Mouse (Mus musculus) inflammation-experienced regulatory T-cells, adult 6 months (primary cell): ENCODE results near the gene Mrpl52. TPM values are rescaled to one million over a fixed set of nuclear protein-coding genes. Genes with fewer than 3 reads are reported as not detected.

Source experiments
- ATAC-seq: one replicate; pipeline ENCODE4 v1.8.0; 2017
- polyA plus RNA-seq, 3 experiments: library from polyadenylated mRNA; unstranded; fragments of 100-300 nt; shearing (Covaris generic); gene quantifications; one replicate each; pipeline ENCODE4 v1.2.1; 2017

Mrpl52 gene
- polyA plus RNA-seq, result 100 to 1,000 TPM; 253 to 303 (median 292) TPM

DNA sequence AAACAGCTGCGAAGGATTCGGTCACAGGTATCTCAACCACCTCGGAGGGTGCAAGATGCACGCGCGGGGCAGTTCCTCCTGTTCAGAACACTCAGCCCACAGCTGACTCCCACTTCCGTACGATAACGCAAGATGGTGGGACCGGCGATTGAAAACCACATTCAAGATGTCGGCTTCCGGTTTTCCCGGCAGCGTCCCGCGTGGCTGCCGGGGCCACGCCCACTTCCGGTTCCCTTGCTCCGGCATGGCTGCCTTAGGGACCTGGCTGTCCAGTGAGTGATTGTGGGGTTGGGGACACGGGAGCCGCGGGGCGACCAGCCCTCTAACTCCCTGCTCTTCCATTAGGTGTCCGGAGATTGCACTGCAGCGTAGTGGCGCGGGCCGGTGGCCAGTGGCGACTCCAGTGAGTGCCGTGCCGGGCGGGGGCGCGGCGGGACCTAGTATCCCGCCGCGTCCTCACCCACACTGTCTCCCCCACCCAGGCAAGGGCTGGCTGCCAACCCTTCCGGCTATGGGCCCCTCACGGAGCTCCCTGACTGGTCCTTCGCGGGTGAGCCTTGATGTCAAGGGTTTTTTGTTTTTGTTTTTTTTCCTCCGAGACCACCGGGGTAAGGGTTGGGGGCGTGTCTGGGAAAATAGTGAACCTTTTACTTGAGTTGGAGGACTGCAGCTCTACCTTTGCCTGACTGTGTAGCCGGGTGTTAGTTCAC is at the start of gene Mrpl52:
TSS of gene Mrpl52 (plus strand) at position 221 of the 710 bp plus-strand sequence.
- peak; percentile 83 for ATAC-seq

DNA sequence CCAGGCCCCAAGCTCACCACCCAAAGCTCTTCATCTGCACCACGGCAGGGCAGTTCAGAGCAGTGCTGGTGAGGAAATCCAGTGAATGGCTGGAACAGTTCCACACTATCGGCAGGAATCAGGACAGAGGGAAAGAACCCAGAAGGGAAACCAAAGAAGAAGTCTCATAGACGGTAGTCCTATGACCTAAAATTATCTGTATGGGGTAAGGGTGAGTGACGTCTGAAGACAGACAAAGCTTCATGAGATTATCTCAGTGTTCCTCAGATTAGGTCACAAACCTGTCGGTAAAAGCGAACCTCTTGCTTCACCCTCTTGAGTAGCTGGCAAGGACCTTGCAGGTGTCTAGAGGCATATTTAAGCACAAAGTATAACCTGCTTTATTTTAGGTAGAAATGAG is 49.5 kb upstream of the Mrpl52 start:
- ATAC-seq, result no peak

GRCm38 (mm10) chr14:54379571-54379970 is 47.1 kb upstream of the Mrpl52 start:
- ATAC-seq, result no peak

- ATAC-seq, result no peak
Observed at GRCm38 (mm10) chr14:54380616-54381015, 46.1 kb upstream of the Mrpl52 start.

DNA sequence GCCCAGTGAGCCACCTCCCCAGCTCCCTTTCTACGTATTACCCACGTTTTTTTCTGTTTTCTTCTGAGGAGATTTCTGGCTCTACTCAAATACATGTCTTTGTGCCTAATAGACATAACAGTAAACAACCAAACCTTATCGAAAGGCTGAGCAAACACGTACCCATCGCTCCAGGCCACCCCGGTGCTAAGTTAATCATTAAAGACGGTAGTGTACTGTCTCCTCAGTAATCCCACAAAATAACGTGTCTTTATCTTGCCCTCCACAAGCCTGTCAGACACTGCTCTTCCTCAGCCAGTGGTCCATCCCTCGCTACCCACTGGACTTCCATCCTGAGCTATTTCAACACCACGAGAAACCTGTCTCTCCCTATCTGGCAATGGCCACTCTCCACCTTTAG is 44.9 kb upstream of the Mrpl52 start:
- no peak for ATAC-seq

DNA sequence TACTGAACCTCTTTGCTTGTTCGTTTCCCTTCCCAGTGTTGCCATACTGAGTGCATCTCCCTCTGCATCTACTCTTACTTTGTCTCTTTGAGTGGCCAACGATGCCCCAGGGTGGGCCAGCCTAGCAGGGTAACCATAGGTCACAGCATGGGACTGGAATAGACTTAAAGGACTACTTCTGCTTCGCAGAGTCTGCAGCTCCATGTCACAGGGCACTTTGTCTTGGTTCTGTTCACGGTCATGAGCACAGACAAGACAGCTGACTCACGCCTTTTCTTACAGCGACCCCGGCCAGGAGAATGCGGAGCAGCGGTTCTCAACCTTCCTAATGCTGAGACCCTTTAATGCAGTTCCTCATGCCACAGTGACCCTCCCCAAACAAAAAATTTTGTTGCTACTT is 44.1 kb upstream of the Mrpl52 start:
- ATAC-seq, result no peak

DNA sequence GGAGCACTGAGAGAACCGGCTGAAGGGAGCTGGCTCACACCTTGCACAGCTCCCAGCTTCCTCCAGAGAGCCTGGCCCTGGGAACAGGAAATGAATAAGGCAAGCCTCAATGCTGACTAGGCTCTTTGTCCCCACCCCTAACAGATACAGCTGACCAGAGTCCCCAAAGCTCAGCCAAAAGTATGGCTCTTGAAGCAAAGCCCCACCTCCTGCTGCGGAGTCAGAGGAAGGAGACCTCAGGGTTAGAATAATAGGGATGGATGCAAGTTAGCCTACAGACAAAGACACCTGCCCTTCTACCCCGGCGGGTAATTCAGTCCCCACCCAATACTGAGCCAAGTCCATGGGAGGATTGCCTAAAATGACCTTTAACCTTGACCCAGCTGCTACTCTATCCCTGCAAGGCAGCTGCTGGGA is 43.3 kb upstream of the Mrpl52 start:
- no peak for ATAC-seq

DNA sequence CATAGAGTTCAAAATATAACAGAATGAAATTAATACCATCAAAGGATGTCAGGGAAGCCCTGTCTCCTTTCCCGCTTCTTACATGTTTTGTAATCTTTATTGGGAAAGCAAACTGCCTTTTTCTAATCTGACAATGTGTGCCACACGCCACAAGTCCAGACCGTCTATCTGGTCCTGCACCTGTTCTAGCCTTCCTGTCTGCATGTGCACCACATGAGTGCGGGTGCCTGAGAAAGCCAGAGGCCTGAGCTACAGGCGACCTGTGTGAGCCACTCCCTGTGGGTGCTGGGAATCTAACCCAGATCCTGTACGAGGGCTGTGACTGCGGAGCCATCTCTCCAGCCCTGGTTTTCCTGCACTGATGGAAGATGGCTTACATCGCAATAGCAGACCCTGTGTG is 42.3 kb upstream of the Mrpl52 start:
- no peak for ATAC-seq

- ATAC-seq, result no peak
Observed at GRCm38 (mm10) chr14:54385968-54386618, 40.6 kb upstream of the Mrpl52 start.

DNA sequence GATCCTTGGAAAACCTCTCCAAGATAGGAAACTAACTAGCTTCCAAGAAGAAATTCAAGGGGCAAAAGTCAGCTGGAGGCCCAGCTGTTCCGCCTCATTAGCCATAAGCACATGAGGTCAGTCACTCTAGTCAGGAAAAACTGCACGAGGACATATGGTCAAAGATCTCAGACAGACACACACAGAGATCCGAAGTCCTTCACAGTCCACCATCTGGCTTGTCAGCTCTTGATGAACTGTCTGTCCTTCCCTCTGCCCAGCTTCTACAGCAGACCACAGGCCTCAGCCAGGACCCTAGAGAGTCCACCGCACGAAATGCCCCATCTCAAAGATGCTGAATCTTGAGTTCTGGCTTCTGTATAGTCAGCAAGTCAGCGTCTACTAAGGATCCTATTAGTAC is 39.2 kb upstream of the Mrpl52 start:
- ATAC-seq, result no peak

- no peak for ATAC-seq
Observed at GRCm38 (mm10) chr14:54390843-54391242, 35.9 kb upstream of the Mrpl52 start.

DNA sequence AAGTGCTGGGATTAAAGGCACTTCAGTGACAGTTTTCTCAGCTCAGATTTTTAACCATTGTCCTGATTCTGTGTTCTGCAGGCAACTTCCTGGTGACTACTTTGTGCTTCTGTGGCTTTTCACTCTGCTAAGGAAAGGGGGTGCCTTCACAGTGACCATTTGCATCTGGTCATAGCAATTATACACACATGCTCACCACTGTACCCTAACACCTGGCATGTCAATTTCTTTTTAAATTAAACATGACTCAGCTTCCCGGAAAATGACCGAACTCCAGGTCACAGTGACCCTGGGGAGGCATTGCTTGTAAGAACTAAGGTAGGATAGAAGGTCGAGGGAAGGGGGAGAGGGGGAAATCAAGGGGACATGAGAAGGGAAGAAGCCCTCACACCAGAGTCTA is 32.9 kb upstream of the Mrpl52 start:
- no peak for ATAC-seq

GRCm38 (mm10) chr14:54394309-54394708 is 32.4 kb upstream of the Mrpl52 start:
- ATAC-seq, result no peak

DNA sequence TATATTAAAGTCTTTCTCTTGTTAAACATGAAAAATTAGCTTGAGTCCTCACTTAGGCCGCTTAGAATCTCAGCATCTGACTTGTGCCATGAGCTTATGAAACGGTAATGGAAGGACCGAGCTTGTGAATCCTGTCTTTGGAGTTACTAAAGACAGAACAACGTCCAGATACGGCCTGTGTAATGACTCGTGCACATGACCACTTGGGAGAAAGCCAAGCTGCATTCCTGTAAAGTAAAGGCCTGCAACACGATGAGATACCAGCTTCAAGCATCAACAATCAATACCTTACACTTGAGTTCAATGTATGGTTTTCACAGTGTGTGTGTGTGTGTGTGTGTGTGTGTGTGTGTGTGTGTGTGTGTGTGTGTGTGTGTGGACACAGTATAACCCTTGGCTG is 30.0 kb upstream of the Mrpl52 start:
- ATAC-seq, result no peak

DNA sequence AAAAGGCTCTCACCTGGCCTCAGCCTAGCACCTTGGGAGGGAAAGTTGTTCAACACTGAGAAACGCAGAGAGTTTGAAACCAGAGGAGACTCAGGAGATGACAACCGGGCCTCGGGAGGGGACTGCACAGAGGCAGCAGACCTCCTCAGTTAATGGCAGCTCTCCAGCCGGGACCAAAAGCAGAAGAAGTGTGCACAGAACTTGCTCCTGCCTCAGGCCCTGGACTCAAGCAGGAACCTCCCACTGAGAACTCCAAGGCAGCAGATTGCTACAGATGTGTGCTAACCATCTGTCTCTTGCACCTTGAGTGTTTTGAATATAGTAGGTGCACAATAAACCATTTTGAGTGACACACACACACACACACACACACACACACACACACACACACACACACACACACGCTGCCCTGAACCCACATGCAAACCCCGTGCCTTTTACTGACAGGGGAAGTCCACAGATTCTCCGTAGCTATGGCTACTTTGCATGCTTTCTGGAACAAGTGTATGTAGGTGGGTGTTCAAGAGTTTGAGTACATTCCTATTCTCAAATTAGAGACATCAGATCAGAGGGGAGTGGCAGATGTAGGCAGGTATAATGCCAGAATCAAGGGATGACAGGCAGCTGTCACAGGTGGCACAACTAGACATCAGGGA is 28.7 kb upstream of the Mrpl52 start:
- peak; percentile 65 for ATAC-seq

DNA sequence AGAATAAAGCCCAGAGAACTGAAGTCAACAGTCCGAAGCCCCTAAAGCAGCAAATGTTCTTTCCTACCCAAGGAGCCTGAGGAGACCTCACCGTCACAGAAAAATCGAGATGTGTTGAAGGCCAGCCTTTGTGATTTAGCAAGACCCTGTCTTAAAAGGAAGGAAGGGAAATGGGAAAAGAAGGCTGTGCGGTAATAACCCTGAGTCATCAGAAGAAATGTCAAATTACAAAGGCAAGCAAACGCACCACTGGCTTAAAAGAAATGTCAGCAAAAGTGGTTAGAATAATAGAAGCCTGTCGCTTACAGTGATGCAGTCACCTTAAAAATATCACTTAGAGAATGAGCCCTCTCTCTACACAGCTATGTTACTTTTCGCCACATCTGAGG is 28.2 kb upstream of the Mrpl52 start:
- peak; percentile 29 for ATAC-seq

DNA sequence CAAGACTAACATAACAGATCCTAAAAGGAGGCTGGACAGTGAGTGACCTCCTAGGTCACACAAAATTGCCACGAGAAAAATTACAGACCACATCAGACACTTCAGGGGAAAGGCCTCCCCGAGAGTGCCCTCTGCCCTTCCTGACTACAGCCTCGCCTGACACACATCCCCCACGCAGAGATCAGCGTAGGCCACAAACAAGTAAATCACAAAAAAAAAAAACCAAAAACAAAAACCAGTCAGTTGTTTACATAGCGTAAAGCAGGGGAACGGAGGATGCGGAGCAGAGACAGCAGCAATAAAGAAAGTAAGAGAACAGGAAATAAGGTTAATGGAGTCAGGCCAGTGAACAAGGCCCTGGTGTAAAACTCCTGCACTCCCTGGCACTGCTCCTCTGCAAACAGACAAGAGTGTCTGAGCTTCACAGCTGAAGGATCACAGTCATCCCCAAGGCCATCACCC is 27.8 kb upstream of the Mrpl52 start:
- peak; percentile 70 for ATAC-seq

- no peak for ATAC-seq
Observed at GRCm38 (mm10) chr14:54401723-54402122, 25.0 kb upstream of the Mrpl52 start.

DNA sequence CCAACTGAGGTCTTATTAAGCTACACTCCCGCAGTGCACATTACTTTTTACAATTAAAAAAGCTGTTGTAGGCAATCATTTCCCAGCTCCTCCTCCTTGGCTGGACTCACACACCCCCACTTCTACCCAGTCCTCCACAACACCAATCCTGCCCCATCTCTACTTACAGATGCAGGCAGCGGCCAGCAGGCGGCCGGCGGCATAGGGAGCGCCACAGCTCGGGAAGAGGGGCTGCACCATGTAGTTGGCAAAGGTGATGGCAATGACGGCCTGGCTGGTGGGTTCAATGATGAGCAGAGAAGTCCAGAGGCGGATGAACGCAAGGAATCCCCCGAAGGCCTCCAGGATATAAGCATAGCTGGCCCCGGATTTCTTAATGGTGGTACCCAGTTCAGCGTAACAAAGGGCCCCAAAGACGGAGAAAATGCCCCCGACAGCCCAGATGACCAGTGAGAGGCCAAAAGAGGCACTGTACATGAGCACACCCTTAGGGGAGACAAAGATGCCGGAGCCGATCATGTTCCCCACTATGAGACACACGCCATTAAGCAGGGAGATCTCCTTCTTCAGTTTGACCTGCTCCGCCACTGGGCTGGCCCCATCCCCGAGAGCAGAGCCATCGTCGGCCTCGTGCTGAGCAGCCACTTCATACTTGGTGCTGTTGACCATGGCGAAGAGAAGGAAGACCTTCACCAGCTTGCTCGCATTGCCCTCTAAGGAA is 18.2 kb upstream of the Mrpl52 start:
- no peak for ATAC-seq

- no peak for ATAC-seq
Observed at GRCm38 (mm10) chr14:54409057-54409645, 17.6 kb upstream of the Mrpl52 start.

DNA sequence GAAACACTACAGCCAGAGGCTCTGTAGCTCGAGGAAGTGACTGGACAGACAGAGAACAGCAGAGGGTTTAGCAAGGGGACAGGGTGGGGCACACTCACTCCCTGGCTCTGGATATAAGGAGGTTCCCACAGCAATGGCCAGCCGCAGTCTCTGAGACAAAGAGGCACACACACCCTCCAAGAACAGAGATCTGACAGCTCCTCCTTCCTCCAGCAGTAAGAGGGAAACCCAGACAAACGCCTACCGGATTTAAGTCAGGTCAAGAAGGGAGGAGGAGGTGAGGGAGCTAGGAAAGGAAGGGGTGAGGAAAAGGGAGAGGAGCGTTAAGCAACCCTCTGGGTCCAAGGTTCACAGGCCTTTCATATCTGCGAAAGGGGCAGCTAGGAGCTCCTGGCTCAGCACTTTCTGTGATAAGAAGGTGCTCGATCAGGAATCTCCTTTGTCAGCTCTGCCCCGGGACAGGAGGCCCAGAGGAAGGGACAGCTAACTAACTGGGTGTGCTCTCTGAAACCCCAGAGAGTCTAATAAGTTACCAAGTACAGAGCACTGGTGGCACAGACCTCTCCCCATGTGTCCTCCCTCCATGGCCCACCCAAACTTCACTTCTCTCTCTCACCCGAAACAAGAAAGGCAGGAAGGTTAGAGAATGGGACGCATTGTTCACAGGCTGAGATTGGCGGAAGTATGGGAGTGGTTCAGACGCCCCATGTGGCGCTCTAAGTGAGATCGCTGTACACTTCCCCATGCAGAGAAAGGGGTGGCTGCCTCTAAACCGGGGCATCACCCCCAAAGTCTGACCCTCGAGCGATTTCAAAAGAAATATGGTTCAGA is 16.5 kb upstream of the Mrpl52 start:
- no peak for ATAC-seq
